Mouse (Mus musculus) gastrocnemius, postnatal 14 days (tissue): ENCODE measurements around the gene Gm49405. TPM values are rescaled to one million over a fixed set of nuclear protein-coding genes. Genes with fewer than 3 reads are reported as not detected.
A peak's percentile ranks its signal among the peaks of the same experiment; 100 is the strongest.
"Not testable (repeated sequence)": the region's sequence is repeated elsewhere in the genome, so short reads cannot be mapped to it uniquely, and the experiment has no call there.

ENCODE experiments used
- DNase-seq: peaks from one replicate; pipeline ENCODE4 v3.0.0; 2021; ENCODE audit warnings: mixed read lengths
- intact Hi-C: fragments of 180-260 bp; cut with DNase I; formaldehyde crosslinking; loops from one replicate; pipeline ENCODE4 v1.15.1; 2025; ENCODE audit warnings: low total_unique reads
- total RNA-seq, 2 experiments: library from RNA; stranded (reverse); gene quantifications; 2 replicates each; pipeline ENCODE4 v1.2.3; 2021

The Gm49405 gene
- total RNA-seq, 2 experiments from 2014 or later, result 0.18 to 0.31 TPM

DNA sequence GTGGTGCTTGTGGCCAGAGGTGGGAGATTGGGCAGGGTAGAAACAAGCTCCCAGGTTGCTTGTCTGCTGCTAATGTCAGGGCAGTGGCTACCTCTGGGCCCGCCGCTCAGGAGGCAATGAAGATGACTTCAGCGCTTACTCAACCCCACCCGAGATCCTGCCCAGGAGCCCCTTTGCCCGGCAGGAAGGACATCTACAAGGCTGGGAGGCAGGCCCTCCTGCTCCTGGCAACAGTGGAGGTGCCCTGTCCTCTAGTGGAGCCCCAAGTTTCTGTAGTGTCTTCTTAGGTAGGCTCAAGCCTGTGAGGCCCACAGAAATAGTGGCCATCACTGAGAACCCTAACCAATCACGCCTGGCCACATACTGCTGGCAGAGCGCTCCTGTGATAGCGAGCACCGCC is 4.7 kb downstream of the Gm49405 start:
- intact Hi-C loops, result no loop called here
- DNase-seq, result no peak

DNA sequence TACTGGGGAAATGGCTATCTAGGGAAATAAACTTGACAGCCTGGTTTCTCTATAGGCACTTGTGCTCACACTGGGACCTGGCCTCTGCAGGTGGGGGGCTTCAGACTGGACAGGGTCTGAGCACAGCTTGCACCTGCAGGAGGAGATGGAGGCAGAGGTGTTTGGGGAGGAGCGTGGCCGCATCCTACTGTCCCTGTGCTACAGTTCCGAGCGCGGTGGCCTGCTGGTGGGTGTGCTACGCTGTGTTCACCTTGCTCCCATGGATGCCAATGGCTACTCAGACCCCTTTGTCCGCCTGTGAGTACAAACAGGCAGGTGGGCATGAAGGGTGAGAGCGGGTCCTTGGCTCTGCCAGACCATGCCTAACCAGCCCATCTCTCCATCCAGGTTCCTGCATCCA is 5.5 kb downstream of the Gm49405 start:
- DNase-seq, result no peak
- intact Hi-C loops, result no loop called here

DNA sequence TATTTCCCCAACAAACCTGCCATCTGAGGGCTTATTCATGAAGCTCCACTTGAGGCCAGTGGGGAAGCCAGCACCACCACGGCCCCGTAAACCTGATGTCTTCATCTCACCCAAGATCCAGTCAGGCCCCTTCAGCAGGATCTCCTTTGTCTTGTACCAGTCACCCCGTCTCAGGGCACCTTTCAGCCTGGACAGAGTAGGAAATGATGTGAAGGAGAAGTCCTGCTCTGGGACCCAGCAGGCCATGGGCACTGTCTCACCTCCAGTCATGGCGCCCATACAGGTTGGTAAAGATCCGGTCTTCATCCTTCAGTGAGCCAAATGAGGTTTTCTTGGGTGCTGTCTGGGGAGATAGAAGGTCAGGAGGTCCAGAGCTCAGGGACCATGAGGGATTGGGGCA is 10.7 kb downstream of the Gm49405 start:
- intact Hi-C loops, result no loop called here
- no peak for DNase-seq

- intact Hi-C loops, result no loop called here
- DNase-seq, result peak; percentile 95
Observed at GRCm38 (mm10) chr19:4012432-4013022, 12.1 kb downstream of the Gm49405 start, which contains the start of gene Ndufv1. Gene Ndufv1, minus strand, starts transcription at chr19:4012806.

GRCm38 (mm10) chr19:4013066-4013465 is 12.6 kb downstream of the Gm49405 start:
- DNase-seq, result no peak
- intact Hi-C loops, result no loop called here

DNA sequence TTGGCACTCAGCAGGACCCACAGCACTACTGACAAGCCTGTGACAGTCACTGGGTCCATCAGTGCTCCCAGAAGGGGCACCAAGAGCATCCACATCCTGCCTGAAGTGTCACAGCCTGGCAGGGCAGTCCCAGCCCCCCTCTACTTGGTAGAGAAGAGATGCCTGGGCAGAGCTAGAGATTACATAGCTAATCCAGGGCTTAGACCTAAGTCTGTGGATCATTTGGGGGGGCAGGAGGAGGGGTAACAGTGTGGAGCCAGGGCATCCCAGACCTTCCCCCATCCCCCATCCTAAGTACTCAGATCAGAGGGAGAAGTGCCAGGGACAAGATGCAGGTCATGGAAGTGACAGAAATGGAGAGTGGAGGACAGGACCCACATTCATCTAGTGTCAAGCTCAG is 14.4 kb downstream of the Gm49405 start:
- DNase-seq, result no peak
- intact Hi-C loops, result loop anchor here (5.0 kb wide), 1 partner anchor 67 kb away; the partner anchor contains the start of gene Cabp2

GRCm38 (mm10) chr19:4015635-4016034 is 15.2 kb downstream of the Gm49405 start:
- intact Hi-C loops, result loop anchor here (5.0 kb wide), 1 partner anchor 67 kb away; the partner anchor contains the start of gene Cabp2
- no peak for DNase-seq

DNA sequence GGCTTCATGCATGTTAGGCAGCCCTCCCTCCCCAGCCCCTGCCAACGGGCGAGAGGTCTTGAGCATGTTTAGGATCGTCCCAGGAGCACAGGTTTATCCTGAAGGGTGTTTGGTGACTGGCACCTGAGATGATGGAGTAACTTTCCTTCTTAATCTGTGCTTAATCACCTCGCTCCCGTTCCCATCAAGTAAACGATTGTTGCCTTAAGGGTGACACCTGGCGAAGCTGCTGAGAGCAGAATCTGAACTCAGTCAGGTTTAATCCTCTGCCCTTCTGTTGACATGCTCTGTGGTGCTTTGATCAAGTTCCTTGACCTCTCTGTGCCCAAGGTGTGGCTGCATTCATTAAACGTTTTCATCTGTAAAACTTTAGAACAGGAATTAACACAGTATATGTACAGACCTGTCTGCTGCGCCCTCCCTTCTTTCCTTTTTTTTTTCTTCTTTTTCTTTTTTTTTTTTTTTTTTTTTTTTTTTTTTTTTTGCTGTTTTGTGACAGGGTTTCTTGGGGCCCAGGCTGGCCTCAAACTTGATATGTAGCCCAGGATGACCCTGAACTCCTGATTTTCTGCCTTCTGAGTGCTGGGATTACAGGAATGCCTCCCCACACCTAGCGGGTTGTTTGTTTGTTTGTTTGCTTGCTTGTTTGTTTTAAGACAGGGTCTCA is 17.6 kb downstream of the Gm49405 start:
- intact Hi-C loops, result loop anchor here (5.0 kb wide), 1 partner anchor 64 kb away; the partner anchor contains the start of gene Cabp2
- no peak for DNase-seq

- DNase-seq, result peak; percentile 84
- intact Hi-C loops, result loop anchor here (1.0 to 5.0 kb wide), 2 partner anchors 30 to 63 kb away; partner anchors contain the start of gene Cabp2
Observed at GRCm38 (mm10) chr19:4018743-4019583, 18.5 kb downstream of the Gm49405 start.

- no peak for DNase-seq
- intact Hi-C loops, result no loop called here
Observed at GRCm38 (mm10) chr19:4023185-4023584, 22.8 kb downstream of the Gm49405 start.

- intact Hi-C loops, result no loop called here
- no peak for DNase-seq
Observed at GRCm38 (mm10) chr19:4027576-4027975, 27.1 kb downstream of the Gm49405 start.

DNA sequence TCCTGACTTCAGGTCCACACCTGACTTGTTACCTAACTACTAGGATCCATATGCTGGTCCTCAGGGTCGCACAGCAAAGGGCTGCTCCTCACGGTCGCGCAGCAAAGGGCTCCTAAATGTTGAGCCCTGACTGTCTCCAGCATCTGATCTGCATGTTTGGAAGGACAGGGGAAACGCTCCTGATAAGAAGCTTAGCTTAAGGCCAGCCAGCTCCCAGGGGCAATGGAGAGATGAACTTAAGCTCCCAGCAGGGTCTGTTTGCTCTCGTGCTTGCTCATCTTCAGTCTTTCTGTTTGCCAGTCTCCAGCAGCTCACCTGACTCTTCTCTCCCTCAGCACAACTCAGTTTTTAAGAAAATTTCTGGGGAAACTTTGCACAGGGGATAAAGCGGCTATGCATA is 32.2 kb downstream of the Gm49405 start:
- DNase-seq, result no peak
- intact Hi-C loops, result no loop called here

DNA sequence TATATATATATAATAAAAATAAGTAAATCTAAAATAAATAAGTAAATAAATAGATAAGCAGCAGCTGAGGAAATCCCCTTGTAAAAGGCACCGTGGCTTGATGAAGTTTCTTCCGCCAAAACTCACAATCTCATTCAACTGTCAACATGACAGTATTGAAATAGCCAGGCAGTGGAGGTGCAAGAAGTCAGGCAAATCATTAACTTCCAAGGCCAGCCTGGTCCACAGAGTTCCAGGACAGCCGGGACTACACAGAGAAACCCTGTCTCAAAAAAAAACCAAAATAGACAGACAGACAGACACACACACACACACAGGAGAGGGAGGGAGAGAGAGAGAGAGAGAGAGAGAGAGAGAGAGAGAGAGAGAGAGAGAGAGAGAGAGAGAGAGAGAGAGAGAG is 32.9 kb downstream of the Gm49405 start:
- no peak for DNase-seq
- intact Hi-C loops, result no loop called here

- no peak for DNase-seq
- intact Hi-C loops, result no loop called here
Observed at GRCm38 (mm10) chr19:4033742-4034141, 33.3 kb downstream of the Gm49405 start.

DNA sequence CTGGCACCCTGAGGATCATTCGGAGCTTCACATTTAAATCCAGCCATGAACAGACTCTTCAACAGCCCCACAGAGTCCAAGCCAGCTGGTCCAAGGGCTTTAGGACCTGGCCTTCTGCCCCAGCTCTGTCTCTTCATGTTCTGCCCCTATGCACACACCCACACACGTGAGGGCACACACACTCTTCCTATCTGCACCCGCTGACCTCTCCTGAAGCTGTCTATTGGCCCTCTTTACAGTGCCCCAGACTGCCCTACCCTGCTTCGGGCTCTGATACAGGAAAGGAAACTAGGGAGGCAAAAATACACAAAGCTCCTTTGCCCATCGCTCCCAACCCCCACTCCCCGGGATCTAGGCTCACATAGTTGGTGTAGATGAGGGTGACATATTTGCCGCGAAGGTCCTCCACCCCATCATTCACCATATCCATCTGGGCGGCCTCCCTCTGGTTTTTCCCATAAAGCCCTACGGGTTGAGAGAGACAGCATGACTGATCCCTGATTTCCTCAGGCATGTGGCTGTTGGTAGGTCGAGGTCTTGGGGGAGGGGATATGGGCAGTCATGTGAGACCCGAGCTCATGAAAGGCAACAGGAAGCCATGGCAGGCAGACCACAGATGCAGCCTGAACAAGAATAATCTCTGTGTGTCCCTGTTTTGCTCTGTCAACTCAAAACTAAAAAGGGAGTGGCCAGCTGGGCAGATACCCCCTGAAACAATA is 36.1 kb downstream of the Gm49405 start:
- no peak for DNase-seq
- intact Hi-C loops, result no loop called here

DNA sequence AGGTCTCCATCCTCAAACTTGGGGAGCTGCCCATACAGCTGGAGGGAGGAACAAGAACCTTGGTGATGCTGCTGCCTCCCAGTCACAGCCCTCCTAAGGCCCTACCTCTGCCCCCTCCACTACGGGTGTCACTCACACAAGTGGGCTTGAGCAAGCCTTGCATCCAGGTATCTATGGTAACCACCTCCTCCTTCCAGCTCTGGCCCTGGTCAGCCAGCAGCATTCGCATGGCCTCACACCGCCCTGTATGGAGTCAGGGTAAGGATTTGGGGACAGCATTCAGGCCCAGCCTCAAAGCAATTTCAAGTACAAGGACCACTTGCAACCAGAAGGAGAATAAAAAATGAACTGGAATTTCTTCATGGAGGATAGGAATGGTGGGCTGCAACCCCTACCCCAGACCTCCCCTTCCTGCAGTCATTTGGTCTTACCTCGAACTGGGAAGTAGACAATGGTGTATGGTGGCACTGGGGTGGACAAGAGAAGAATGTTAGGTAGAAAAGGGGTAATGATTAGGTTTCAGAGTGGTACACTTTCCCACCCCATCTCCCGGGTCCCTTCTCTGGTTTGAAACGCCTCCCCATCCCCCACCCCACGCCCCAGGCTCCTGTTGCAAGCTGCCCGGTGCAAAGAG is 36.8 kb downstream of the Gm49405 start:
- intact Hi-C loops, result not testable (repeated sequence)

DNA sequence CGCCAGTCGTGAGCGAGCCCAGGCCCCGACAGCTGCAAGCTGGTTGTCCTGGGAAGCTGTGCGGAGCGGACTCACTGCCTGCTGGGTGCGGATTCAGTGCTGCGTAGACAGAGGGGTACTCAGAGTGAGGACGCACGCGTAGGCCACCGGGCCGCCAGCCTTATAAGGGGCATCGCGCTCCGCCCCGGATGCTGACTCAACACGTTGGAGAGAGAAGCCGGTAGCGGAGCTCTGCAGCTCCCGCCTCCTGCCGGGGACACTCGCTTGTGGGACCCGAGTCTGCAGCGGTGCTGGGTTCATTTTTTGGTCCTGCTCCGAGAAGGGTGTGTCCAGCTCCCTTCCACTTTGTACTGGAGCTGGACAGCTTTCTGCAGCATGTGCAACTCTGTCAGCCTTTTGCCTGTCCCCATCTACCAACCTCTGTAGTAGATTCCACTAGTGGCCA is 37.4 kb downstream of the Gm49405 start, which contains the start of gene Gstp1:
Gene Gstp1 (minus strand): TSS at position 198 of the 445 bp plus-strand sequence.
- intact Hi-C loops, result no loop called here
- peak; percentile 92 for DNase-seq

More for the DNA sequence above, 36.8 kb downstream of the Gm49405 start:
- DNase-seq, result not testable (repeated sequence)

GRCm38 (mm10) chr19:4040941-4041340 is 40.5 kb downstream of the Gm49405 start:
- intact Hi-C loops, DNase-seq: not testable (repeated sequence)

DNA sequence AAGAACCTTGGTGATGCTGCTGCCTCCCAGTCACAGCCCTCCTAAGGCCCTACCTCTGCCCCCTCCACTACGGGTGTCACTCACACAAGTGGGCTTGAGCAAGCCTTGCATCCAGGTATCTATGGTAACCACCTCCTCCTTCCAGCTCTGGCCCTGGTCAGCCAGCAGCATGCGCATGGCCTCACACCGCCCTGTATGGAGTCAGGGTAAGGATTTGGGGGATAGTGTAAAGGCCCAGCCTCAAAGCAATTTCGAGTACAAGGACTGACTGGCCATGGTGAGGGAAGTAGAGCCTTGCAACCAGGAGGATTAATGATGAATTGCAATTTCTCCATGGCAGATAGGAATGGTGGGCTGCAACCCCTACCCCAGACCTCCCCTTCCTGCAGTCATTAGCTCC is 41.1 kb downstream of the Gm49405 start:
- intact Hi-C loops, DNase-seq: not testable (repeated sequence)
